Mouse (Mus musculus) layer of hippocampus, adult 2 months (tissue): Measurements from ENCODE around the gene Ciao2b. TPM values are rescaled to one million over a fixed set of nuclear protein-coding genes. Genes with fewer than 3 reads are reported as not detected.
"Not testable (repeated sequence)": the region's sequence is repeated elsewhere in the genome, so short reads cannot be mapped to it uniquely, and the experiment has no call there.

ENCODE experiments used
- DNase-seq, 2 experiments: peaks; one replicate each; pipeline ENCODE4 v3.0.0; 2022; ENCODE audit warnings: low spot score in 2 of 2
- H3K27ac ChIP-seq: fragments of 200-600 bp; 2 replicates; pipeline ENCODE4 v1.8.1; 2022
- H3K4me3 ChIP-seq: fragments of 200-600 bp; 2 replicates; pipeline ENCODE4 v1.8.1; 2022; ENCODE audit warnings: mild to moderate bottlenecking
- CTCF ChIP-seq: fragments of 200-600 bp; conservative IDR thresholded peaks from 2 replicates; pipeline ENCODE4 v1.8.1; 2022; ENCODE audit warnings: antibody characterized with exemption, mild to moderate bottlenecking, moderate library complexity
- long read RNA-seq, 2 experiments: library from polyadenylated mRNA; stranded (forward); transcript quantifications; one replicate each; pipeline ENCODE4 v2.0.0; 2021; ENCODE audit warnings: borderline mapping rate in 2 of 2
- total RNA-seq, 2 experiments: library from RNA; stranded (reverse); gene quantifications; 2 replicates each; pipeline ENCODE4 v1.2.3; 2021

Gene Ciao2b
- 10 to 100 TPM; 27.8 to 31.7 TPM for total RNA-seq
- long read RNA-seq, experiment 1, transcript Ciao2b-203 (5 exons, 918 nt), result major isoform, 16 of 20 reads
- long read RNA-seq, experiment 1, partial matches to known transcripts, result 2 of 20 reads
- long read RNA-seq, experiment 1, other reads (novel, unspliced or antisense), result 0 of 20 reads
- long read RNA-seq, experiment 2, transcript Ciao2b-203 (5 exons, 918 nt), result major isoform, 28 of 32 reads
- long read RNA-seq, experiment 2, partial matches to known transcripts, result 0 of 32 reads
- long read RNA-seq, experiment 2, other reads (novel, unspliced or antisense), result 1 of 32 reads

GRCm38 (mm10) chr8:104641426-104642323 is at the start of gene Ciao2b:
TSS of gene Ciao2b (minus strand) at chr8:104641965.
- peak; percentile 28 for TF ChIP-seq CTCF
- DNase-seq, result peak; percentile 89 to 91
- H3K27ac ChIP-seq, result peak within 1 kb of the TSS; percentile 97
- peak within 1 kb of the TSS; percentile 97 for H3K4me3 ChIP-seq

DNA sequence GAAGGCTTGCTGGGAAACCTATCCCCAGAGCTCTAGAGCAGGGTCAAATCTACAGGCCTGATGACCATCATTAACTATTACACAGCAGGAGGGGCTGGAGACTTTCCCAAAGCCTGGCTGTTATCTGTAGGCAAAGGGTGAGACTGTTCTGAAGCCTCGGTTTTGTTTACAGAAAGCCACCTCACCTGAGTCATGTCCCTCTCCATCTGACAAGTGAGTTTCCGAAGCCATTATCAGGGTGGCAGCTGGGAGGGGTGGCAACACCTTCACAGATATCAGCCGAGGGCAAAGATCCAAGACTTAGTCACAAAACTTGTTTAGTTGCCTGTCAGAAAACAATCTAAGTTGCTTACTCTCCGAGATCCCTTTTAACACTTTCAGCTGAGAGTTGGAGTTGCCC is 46.7 kb upstream of the Ciao2b start:
- Histone ChIP-seq H3K4me3 (no peak overlapping the region), H3K27ac (no peak overlapping the region)
- no peak for DNase-seq
- TF ChIP-seq CTCF, result no peak

DNA sequence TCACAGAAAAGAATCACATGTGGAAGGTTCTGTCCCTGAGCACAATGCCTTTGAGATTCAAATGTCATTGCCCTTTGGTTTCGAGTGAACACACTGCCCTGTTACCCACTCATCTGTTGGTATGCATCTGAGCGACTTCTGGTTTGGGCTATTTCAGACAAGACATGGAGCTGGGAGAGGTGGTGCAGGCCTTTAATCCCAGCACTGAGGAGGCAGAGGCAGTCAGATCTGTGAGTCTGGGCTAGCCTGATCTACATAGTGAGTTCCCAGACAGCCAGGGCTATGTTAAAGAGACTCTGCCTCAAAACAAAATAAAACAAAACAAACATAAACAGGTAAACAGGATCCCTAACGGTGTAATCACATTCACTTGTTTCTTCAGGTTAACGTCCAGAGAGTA is 13.8 kb upstream of the Ciao2b start:
- no peak for DNase-seq
- Histone ChIP-seq H3K27ac (no peak overlapping the region), H3K4me3 (no peak overlapping the region)
- TF ChIP-seq CTCF, result no peak

GRCm38 (mm10) chr8:104654984-104655383 is 13.2 kb upstream of the Ciao2b start:
- TF ChIP-seq CTCF, result peak; percentile 94
- DNase-seq, result peak; percentile 83 to 86
- H3K4me3 ChIP-seq, result no peak overlapping the region

DNA sequence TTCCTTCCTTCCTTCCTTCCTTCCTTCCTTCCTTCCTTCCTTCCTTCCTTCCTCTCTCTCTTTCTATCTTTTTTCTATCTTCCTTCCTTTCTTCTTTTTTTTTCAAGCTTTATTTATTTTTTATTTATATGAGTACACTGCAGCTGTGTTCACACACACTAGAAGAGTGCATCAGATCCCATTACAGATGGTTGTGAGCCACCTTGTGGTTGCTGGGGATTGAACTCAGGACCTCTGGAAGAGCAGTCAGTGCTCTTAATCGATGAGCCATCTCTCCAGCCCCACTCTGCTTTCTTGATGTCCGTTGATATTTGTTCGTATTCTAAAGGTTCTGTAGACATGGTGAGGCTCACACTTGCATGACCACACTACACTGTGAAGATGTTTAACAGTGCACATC is 2.4 kb upstream of the Ciao2b start:
- H3K27ac ChIP-seq, DNase-seq, H3K4me3 ChIP-seq: not testable (repeated sequence)
- peak; percentile 39 for TF ChIP-seq CTCF

More at GRCm38 (mm10) chr8:104654984-104655383, 13.2 kb upstream of the Ciao2b start:
- no peak overlapping the region for H3K27ac ChIP-seq

DNA sequence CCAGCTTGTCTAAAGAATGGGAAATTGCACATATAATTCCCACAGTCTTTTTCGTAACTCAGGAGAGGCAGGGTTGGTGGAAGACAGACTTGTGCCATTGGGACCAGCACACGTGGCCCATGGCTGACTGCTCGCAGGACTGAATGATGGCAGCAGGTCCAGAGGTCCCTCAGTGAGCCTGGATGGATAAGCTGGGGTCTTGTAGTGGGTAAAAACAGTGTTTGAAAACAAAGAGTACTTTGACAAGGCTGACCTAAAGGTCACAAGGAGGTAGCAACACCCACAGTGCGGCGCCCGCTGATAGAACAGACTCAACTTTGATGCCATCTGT is 524 bp upstream of the Ciao2b start:
- Histone ChIP-seq H3K27ac (peak overlapping the region; percentile 97), H3K4me3 (peak overlapping the region; percentile 97)
- TF ChIP-seq CTCF, result no peak
- DNase-seq, result no peak

DNA sequence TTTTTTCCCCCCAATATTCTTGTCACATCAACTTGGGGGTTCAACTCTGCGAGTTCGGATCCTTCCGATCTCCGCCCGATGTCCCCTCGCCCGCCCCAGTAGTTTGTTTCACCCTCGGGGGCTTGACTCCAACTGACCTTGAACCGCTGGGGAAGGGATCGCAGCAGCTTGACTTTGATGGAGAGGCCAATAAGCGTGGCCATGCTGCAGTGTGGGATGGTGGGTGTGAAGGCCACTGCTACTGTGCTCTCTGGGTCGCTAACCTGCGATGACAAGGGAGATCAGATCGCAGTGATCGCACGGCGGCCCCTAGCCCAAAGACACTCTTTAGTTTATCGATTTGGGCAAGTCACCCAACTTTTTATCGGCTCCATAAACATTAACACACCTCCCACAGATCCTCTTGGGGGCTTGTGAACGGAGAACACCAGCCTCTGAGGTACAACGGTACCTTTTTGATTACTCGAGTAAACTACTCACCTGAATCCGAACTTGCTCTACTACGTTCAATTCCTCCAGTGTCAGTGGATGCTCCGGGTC is 864 bp downstream of the Ciao2b start:
- no peak for TF ChIP-seq CTCF
- DNase-seq, result no peak
- peak overlapping the region; percentile 97; the same call in 1 of the 2 replicates for H3K27ac ChIP-seq

GRCm38 (mm10) chr8:104640241-104640640 is 1.5 kb downstream of the Ciao2b start:
- H3K27ac ChIP-seq, result no peak overlapping the region
- no peak overlapping the region; the same call in 1 of the 2 replicates for H3K4me3 ChIP-seq
- no peak for TF ChIP-seq CTCF
- DNase-seq, result no peak

More for the DNA sequence above, 864 bp downstream of the Ciao2b start:
- peak overlapping the region; percentile 97 for H3K4me3 ChIP-seq

GRCm38 (mm10) chr8:104638010-104638409 is 3.8 kb downstream of the Ciao2b start:
- no peak for TF ChIP-seq CTCF
- no peak overlapping the region for H3K4me3 ChIP-seq
- H3K27ac ChIP-seq, result no peak overlapping the region
- no peak for DNase-seq

- H3K27ac ChIP-seq, result no peak overlapping the region
- TF ChIP-seq CTCF, result no peak
- no peak for DNase-seq
- no peak overlapping the region for H3K4me3 ChIP-seq
Observed at GRCm38 (mm10) chr8:104635004-104635710, 6.6 kb downstream of the Ciao2b start.

- no peak overlapping the region for H3K4me3 ChIP-seq
- no peak overlapping the region for H3K27ac ChIP-seq
- DNase-seq, result no peak
Observed at GRCm38 (mm10) chr8:104633156-104633744, 8.5 kb downstream of the Ciao2b start.

GRCm38 (mm10) chr8:104632486-104632885 is 9.3 kb downstream of the Ciao2b start:
- H3K4me3 ChIP-seq, result no peak overlapping the region
- peak in 1 of 2 experiments; percentile 37 for DNase-seq
- no peak for TF ChIP-seq CTCF
- no peak overlapping the region; the same call in 1 of the 2 replicates for H3K27ac ChIP-seq

More at GRCm38 (mm10) chr8:104633156-104633744, 8.5 kb downstream of the Ciao2b start:
- TF ChIP-seq CTCF, result no peak

- H3K27ac ChIP-seq, result peak overlapping the region; percentile 57
- no peak overlapping the region for H3K4me3 ChIP-seq
- no peak for TF ChIP-seq CTCF
- DNase-seq, result no peak
Observed at GRCm38 (mm10) chr8:104631975-104632374, 9.8 kb downstream of the Ciao2b start.
